Mouse (Mus musculus): ENCODE results near the gene Ptger1. TPM values are rescaled to one million over a fixed set of nuclear protein-coding genes. Genes with fewer than 3 reads are reported as not detected.

The Ptger1 gene
- polyA plus RNA-seq, 1 experiment from 2014 or later, result 1.2 TPM

- Histone ChIP-seq H3K27ac (replicated peaks; ENCODE audit: low read depth, low read length) (no peak overlapping the region; the same call in 1 of the 2 replicates), H3K4me1 (ENCODE audit: control insufficient read depth, insufficient read depth, low read length) (peaks cover 25% of the 10 kb centered on the region), H3K27me3 (replicated peaks; ENCODE audit: control insufficient read depth, insufficient read depth, low read length) (no peaks in the 10 kb centered on the region), H3K36me3 (ENCODE audit: control insufficient read depth, insufficient read depth, low read length) (0 out of 2 replicates have a peak, but pooled peaks cover 2% of the 10 kb centered on the region), H3K4me2 (ENCODE audit: low read depth, low read length) (peak overlapping the region; percentile 97), H3K9ac (ENCODE audit: low read depth, low read length) (peak overlapping the region; percentile 87), H3K9me3 (ENCODE audit: control insufficient read depth, low read length) (no peaks in the 10 kb centered on the region), H3K4me3 (ENCODE audit: low read depth, low read length) (peak overlapping the region; percentile 86)
- DNase-seq (ENCODE audit: low spot score), result peak; percentile 7
- 35% methylated on average over 19 of the region's 19 CpGs for WGBS
- ATAC-seq (ENCODE audit: low read depth), result no peak
Measured at GRCm38 (mm10) chr8:83697374-83698220, 31.1 kb downstream of the Ptger1 start.

DNA sequence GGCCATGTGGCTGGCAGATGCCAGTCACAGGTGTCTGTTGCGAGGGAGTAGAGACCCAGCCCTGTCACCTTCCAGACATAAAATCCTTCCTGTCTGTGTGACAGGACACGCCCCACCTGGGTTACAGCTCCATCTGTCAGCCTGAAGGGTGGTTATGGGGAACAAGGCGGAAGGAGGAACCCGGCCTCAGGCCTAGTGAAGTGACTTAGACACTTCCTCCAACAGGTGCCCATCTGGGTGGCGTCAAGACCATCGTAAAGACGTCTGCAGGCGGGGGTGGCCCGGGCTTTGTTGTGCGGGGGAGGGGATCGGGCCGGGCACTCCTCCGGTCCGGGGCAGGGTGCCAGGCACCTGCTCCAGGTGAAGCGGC, 31.8 kb downstream of the Ptger1 start:
- Histone ChIP-seq H3K27me3 (replicated peaks; ENCODE audit: control insufficient read depth, insufficient read depth, low read length) (no peaks in the 10 kb centered on the region), H3K27ac (replicated peaks; ENCODE audit: low read depth, low read length) (no peak overlapping the region; the same call in 1 of the 2 replicates), H3K4me3 (ENCODE audit: low read depth, low read length) (peak overlapping the region; percentile 86), H3K4me2 (ENCODE audit: low read depth, low read length) (peak overlapping the region; percentile 97), H3K9ac (ENCODE audit: low read depth, low read length) (peak overlapping the region; percentile 87), H3K36me3 (ENCODE audit: control insufficient read depth, insufficient read depth, low read length) (no peaks in the 10 kb centered on the region), H3K4me1 (ENCODE audit: control insufficient read depth, insufficient read depth, low read length) (peaks cover 25% of the 10 kb centered on the region), H3K9me3 (ENCODE audit: control insufficient read depth, low read length) (no peaks in the 10 kb centered on the region)
- ATAC-seq (ENCODE audit: low read depth) (peak; percentile 7; the same call in 1 of the 2 replicates), DNase-seq (ENCODE audit: low spot score) (peak; percentile 54)
- WGBS, result 4% methylated on average over 15 of the region's 15 CpGs

DNA sequence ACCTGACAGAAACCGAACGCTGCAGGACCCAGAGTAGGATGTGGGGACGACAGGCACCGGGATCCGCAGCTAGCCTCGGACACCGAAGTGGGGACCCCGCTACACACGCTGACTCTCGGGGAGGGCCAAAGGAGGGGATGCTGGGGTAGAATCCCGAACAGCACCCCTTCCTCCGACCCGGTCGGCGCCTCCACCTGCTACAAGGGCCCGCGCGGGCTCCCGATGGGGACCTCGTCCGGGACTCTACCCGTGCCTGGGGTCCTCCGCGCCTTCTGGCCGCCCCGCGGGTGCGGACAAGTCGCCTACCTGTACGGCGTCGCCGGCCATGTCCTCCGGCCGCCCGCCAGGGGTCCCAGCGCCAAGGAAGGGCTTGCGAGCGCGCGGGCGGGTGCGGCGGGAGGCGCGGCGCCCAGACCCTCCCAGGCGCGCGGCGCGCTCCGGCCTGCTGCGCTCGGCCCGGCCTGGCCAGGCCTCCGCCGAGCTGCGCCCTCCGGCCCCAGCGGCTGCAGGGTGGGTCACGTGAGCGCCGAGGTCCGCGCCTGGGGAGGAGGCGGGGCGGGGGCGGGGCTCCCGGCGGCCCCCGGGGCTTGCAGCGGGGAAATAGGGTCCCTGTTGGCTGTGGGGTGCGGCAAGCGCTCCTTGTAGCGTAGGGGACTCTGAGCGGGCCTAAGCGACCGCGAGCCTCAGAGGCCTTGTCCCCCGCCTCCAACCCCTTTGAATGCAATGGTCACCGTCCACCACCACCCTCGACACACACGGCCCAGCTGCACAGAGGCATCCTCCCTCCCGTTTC, 32.4 kb downstream of the Ptger1 start, which contains the start of gene Pkn1:
TSS of gene Pkn1 (minus strand) at position 519 of the 793 bp plus-strand sequence.
- Histone ChIP-seq H3K9ac (ENCODE audit: low read depth, low read length) (peak within 1 kb of the TSS; percentile 87), H3K27me3 (replicated peaks; ENCODE audit: control insufficient read depth, insufficient read depth, low read length) (no peaks in the 10 kb centered on the region), H3K9me3 (ENCODE audit: control insufficient read depth, low read length) (no peaks in the 10 kb centered on the region), H3K4me2 (ENCODE audit: low read depth, low read length) (peak within 1 kb of the TSS; percentile 97), H3K27ac (replicated peaks; ENCODE audit: low read depth, low read length) (peak within 1 kb of the TSS; percentile 74), H3K36me3 (ENCODE audit: control insufficient read depth, insufficient read depth, low read length) (no peaks in the 10 kb centered on the region), H3K4me1 (ENCODE audit: control insufficient read depth, insufficient read depth, low read length) (peaks cover 25% of the 10 kb centered on the region), H3K4me3 (ENCODE audit: low read depth, low read length) (peak within 1 kb of the TSS; percentile 86)
- ATAC-seq (ENCODE audit: low read depth) (peak; percentile 90), DNase-seq (ENCODE audit: low spot score) (peak; percentile 87)
- 0% methylated on average over 31 of the region's 85 CpGs for WGBS

DNA sequence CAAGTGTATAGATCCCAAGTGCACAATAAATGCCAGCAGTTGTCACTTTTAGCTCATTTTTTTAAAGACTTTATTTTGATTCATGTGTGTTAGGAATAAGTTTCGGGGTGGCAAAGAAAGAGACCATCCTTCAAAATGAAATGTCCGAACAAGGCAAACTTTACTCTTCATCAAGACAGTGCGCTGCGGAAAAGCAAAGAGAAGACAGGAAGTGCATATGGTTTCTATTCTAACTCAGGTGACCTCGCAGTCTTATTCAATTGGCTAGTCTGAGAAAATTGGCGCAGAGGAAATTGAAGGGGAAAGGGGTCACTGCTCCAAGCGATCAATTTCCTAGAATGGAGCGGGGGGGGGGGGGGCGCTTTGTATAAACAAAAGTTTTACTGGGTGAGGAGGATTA, 33.1 kb downstream of the Ptger1 start:
- DNase-seq (ENCODE audit: low spot score) (peak; percentile 47), ATAC-seq (ENCODE audit: low read depth) (no peak)
- WGBS, result 13% methylated on average over 9 of the region's 9 CpGs
- Histone ChIP-seq H3K36me3 (ENCODE audit: control insufficient read depth, insufficient read depth, low read length) (no peaks in the 10 kb centered on the region), H3K4me1 (ENCODE audit: control insufficient read depth, insufficient read depth, low read length) (peaks cover 25% of the 10 kb centered on the region), H3K9ac (ENCODE audit: low read depth, low read length) (peak overlapping the region; percentile 87), H3K27me3 (replicated peaks; ENCODE audit: control insufficient read depth, insufficient read depth, low read length) (no peaks in the 10 kb centered on the region), H3K9me3 (ENCODE audit: control insufficient read depth, low read length) (no peaks in the 10 kb centered on the region), H3K4me3 (ENCODE audit: low read depth, low read length) (peak overlapping the region; percentile 86), H3K27ac (replicated peaks; ENCODE audit: low read depth, low read length) (peak overlapping the region; percentile 74), H3K4me2 (ENCODE audit: low read depth, low read length) (peak overlapping the region; percentile 97)

- ATAC-seq (ENCODE audit: low read depth) (no peak), DNase-seq (ENCODE audit: low spot score) (peak; percentile 13)
- Histone ChIP-seq H3K4me2 (ENCODE audit: low read depth, low read length) (no peak overlapping the region), H3K9ac (ENCODE audit: low read depth, low read length) (no peak overlapping the region), H3K4me1 (ENCODE audit: control insufficient read depth, insufficient read depth, low read length) (peaks cover 25% of the 10 kb centered on the region), H3K36me3 (ENCODE audit: control insufficient read depth, insufficient read depth, low read length) (no peaks in the 10 kb centered on the region), H3K27ac (replicated peaks; ENCODE audit: low read depth, low read length) (no peak overlapping the region), H3K4me3 (ENCODE audit: low read depth, low read length) (no peak overlapping the region), H3K27me3 (replicated peaks; ENCODE audit: control insufficient read depth, insufficient read depth, low read length) (no peaks in the 10 kb centered on the region), H3K9me3 (ENCODE audit: control insufficient read depth, low read length) (no peaks in the 10 kb centered on the region)
- 59% methylated on average over 9 of the region's 9 CpGs for WGBS
Measured at GRCm38 (mm10) chr8:83700423-83701085, 34.1 kb downstream of the Ptger1 start.

GRCm38 (mm10) chr8:83703426-83703825, 36.9 kb downstream of the Ptger1 start:
- ATAC-seq (ENCODE audit: low read depth) (no peak), DNase-seq (ENCODE audit: low spot score) (no peak)
- Histone ChIP-seq H3K27ac (replicated peaks; ENCODE audit: low read depth, low read length) (no peak overlapping the region), H3K4me2 (ENCODE audit: low read depth, low read length) (no peak overlapping the region), H3K4me3 (ENCODE audit: low read depth, low read length) (no peak overlapping the region), H3K9me3 (ENCODE audit: control insufficient read depth, low read length) (no peaks in the 10 kb centered on the region), H3K9ac (ENCODE audit: low read depth, low read length) (no peak overlapping the region), H3K27me3 (replicated peaks; ENCODE audit: control insufficient read depth, insufficient read depth, low read length) (no peaks in the 10 kb centered on the region), H3K4me1 (ENCODE audit: control insufficient read depth, insufficient read depth, low read length) (peaks cover 10% of the 10 kb centered on the region), H3K36me3 (ENCODE audit: control insufficient read depth, insufficient read depth, low read length) (no peaks in the 10 kb centered on the region)
- WGBS, result 84% methylated on average over 4 of the region's 4 CpGs

- WGBS, result 75% methylated on average over 5 of the region's 5 CpGs
- no peak for ATAC-seq (ENCODE audit: low read depth)
- H3K4me1 ChIP-seq (ENCODE audit: control insufficient read depth, insufficient read depth, low read length), result no peaks in the 10 kb centered on the region
Measured at GRCm38 (mm10) chr8:83706411-83706810, 39.9 kb downstream of the Ptger1 start.

GRCm38 (mm10) chr8:83707554-83707953, 41.1 kb downstream of the Ptger1 start:
- H3K27ac ChIP-seq (replicated peaks; ENCODE audit: low read depth, low read length), result no peak overlapping the region
- no peaks in the 10 kb centered on the region for H3K9me3 ChIP-seq (ENCODE audit: control insufficient read depth, low read length)
- no peak overlapping the region for H3K4me2 ChIP-seq (ENCODE audit: low read depth, low read length)
- ATAC-seq (ENCODE audit: low read depth), result no peak
- H3K36me3 ChIP-seq (ENCODE audit: control insufficient read depth, insufficient read depth, low read length), result no peaks in the 10 kb centered on the region
- H3K4me3 ChIP-seq (ENCODE audit: low read depth, low read length), result no peak overlapping the region
- no peak for DNase-seq (ENCODE audit: low spot score)
- no peaks in the 10 kb centered on the region for H3K4me1 ChIP-seq (ENCODE audit: control insufficient read depth, insufficient read depth, low read length)
- 77% methylated on average over 8 of the region's 8 CpGs for WGBS
- H3K27me3 ChIP-seq (replicated peaks; ENCODE audit: control insufficient read depth, insufficient read depth, low read length), result no peaks in the 10 kb centered on the region
- no peak overlapping the region for H3K9ac ChIP-seq (ENCODE audit: low read depth, low read length)

More at GRCm38 (mm10) chr8:83706411-83706810, 39.9 kb downstream of the Ptger1 start:
- no peaks in the 10 kb centered on the region for H3K27me3 ChIP-seq (replicated peaks; ENCODE audit: control insufficient read depth, insufficient read depth, low read length)
- no peaks in the 10 kb centered on the region for H3K9me3 ChIP-seq (ENCODE audit: control insufficient read depth, low read length)
- H3K27ac ChIP-seq (replicated peaks; ENCODE audit: low read depth, low read length), result no peak overlapping the region
- no peaks in the 10 kb centered on the region for H3K36me3 ChIP-seq (ENCODE audit: control insufficient read depth, insufficient read depth, low read length)
- no peak overlapping the region for H3K4me3 ChIP-seq (ENCODE audit: low read depth, low read length)
- H3K9ac ChIP-seq (ENCODE audit: low read depth, low read length), result no peak overlapping the region
- no peak overlapping the region for H3K4me2 ChIP-seq (ENCODE audit: low read depth, low read length)
- no peak for DNase-seq (ENCODE audit: low spot score)

All from embryonic facial prominence, embryonic 14.5 days (tissue).